Mouse (Mus musculus): Measurements from ENCODE around the gene Cpeb3.
"Not testable (repeated sequence)": the region's sequence is repeated elsewhere in the genome, so short reads cannot be mapped to it uniquely, and the experiment has no call there.

Cpeb3 gene

GRCm38 (mm10) chr19:37206641-37207302, 1.6 kb downstream of the Cpeb3 start:
- peak; percentile 53 for DNase-seq

- DNase-seq = not testable (repeated sequence)
These were observed 3.2 kb downstream of the Cpeb3 start for GRCm38 (mm10) chr19:37205155-37205554.

- DNase-seq = no peak
These were observed 5.0 kb downstream of the Cpeb3 start for GRCm38 (mm10) chr19:37203371-37203770.

- no peak for DNase-seq
These were observed 8.5 kb downstream of the Cpeb3 start for GRCm38 (mm10) chr19:37199889-37200288.

- no peak for DNase-seq
These were observed 10.1 kb downstream of the Cpeb3 start for GRCm38 (mm10) chr19:37198165-37198880.

GRCm38 (mm10) chr19:37192475-37193058, 15.8 kb downstream of the Cpeb3 start:
- no peak for DNase-seq

- DNase-seq = no peak
These were observed 19.9 kb downstream of the Cpeb3 start for GRCm38 (mm10) chr19:37188366-37188948.

GRCm38 (mm10) chr19:37177819-37178708, 30.3 kb downstream of the Cpeb3 start:
- DNase-seq = peak; percentile 62

- DNase-seq = no peak
These were observed 31.4 kb downstream of the Cpeb3 start for GRCm38 (mm10) chr19:37176879-37177462.

- peak; percentile 13 for DNase-seq
These were observed 32.5 kb downstream of the Cpeb3 start for GRCm38 (mm10) chr19:37175919-37176318.

- peak; percentile 6 for DNase-seq
These were observed 33.0 kb downstream of the Cpeb3 start for GRCm38 (mm10) chr19:37175436-37175805.

- peak; percentile 63 for DNase-seq
These were observed 33.5 kb downstream of the Cpeb3 start for GRCm38 (mm10) chr19:37174716-37175435.

GRCm38 (mm10) chr19:37174116-37174715, 34.2 kb downstream of the Cpeb3 start:
- DNase-seq = peak; percentile 73

GRCm38 (mm10) chr19:37173331-37174115, 34.9 kb downstream of the Cpeb3 start:
- no peak for DNase-seq

- DNase-seq = no peak
These were observed 35.8 kb downstream of the Cpeb3 start for GRCm38 (mm10) chr19:37172566-37173130.

- DNase-seq = no peak
These were observed 36.3 kb downstream of the Cpeb3 start for GRCm38 (mm10) chr19:37172096-37172495.

GRCm38 (mm10) chr19:37156770-37157336, 51.5 kb downstream of the Cpeb3 start:
- no peak for DNase-seq

- DNase-seq = no peak
These were observed 52.4 kb downstream of the Cpeb3 start for GRCm38 (mm10) chr19:37156040-37156439.

GRCm38 (mm10) chr19:37147145-37147544, 61.3 kb downstream of the Cpeb3 start:
- DNase-seq = no peak

- no peak for DNase-seq
These were observed 62.6 kb downstream of the Cpeb3 start for GRCm38 (mm10) chr19:37145846-37146245.
